Mouse (Mus musculus) Patski (cell line): ENCODE results near the gene Pm20d2. TPM values are rescaled to one million over a fixed set of nuclear protein-coding genes. Genes with fewer than 3 reads are reported as not detected.

Source experiments
- ATAC-seq: fragments of 100-300 bp; one replicate; pipeline ENCODE4 v1.8.0; 2021
- CTCF ChIA-PET: fragments of 350-600 bp; sonication (Branson Sonifier 250); formaldehyde crosslinking; loops from one replicate; lab custom pipeline; 2022; ENCODE audit warnings: inconsistent platforms; lab: Charles Lee
- POLR2A ChIA-PET: fragments of 350-600 bp; sonication (Branson Sonifier 250); formaldehyde crosslinking; loops from one replicate; lab custom pipeline; 2022; ENCODE audit warnings: antibody characterized with exemption, inconsistent platforms; lab: Charles Lee
- DNase-seq: peaks from one replicate; pipeline ENCODE4 v3.0.0-alpha.2; 2011; ENCODE audit warnings: low read depth, low spot score
- H3K27me3 ChIP-seq: fragments of 371-371 bp; one replicate; pipeline ENCODE4 v1.5.1; 2021
- CTCF ChIP-seq: fragments of 100-300 bp; IDR thresholded peaks from one replicate; pipeline ENCODE4 v1.5.1; 2021
- in situ Hi-C: fragments of 300-500 bp; cut with MboI; formaldehyde crosslinking; loops from 3 replicates; pipeline ENCODE4 v1.11.1; 2018; ENCODE audit warnings: low pct_unique_long_range_greater_than_20kb, mixed read lengths
- polyA plus RNA-seq: library from polyadenylated mRNA; unstranded; gene quantifications from one replicate; pipeline ENCODE4 v1.2.3, GENCODE M21; 2021

Gene Pm20d2
- polyA plus RNA-seq, 1 experiment from 2014 or later = 0.39 TPM

GRCm38 (mm10) chr4:33188781-33189734 is 479 bp downstream of the Pm20d2 start:
- ATAC-seq (peak; percentile 76), DNase-seq (peak; percentile 25)
- POLR2A ChIA-PET = no interaction called here
- peak; percentile 72 for TF ChIP-seq CTCF
- H3K27me3 ChIP-seq = peaks cover 9% of the 10 kb centered on the region
- CTCF ChIA-PET = interaction anchor here (1.1 to 1.3 kb wide), 4 partner anchors 11 to 107 kb away, joined by 3 to 4 read pairs (median 3); no protein-coding TSS in a partner anchor
- in situ Hi-C loops = no loop called here

GRCm38 (mm10) chr4:33188164-33188563 is 1.4 kb downstream of the Pm20d2 start:
- in situ Hi-C loops = no loop called here
- no peak for TF ChIP-seq CTCF
- CTCF ChIA-PET = interaction anchor here (1.1 to 1.2 kb wide), 2 partner anchors 10 to 14 kb away, joined by 3 read pairs; no protein-coding TSS in a partner anchor
- peaks cover 9% of the 10 kb centered on the region for H3K27me3 ChIP-seq
- POLR2A ChIA-PET = no interaction called here
- no peak for ATAC-seq
- no peak for DNase-seq

GRCm38 (mm10) chr4:33183477-33183876 is 6.1 kb downstream of the Pm20d2 start:
- ChIA-PET CTCF (no interaction called here), POLR2A (no interaction called here)
- no peak for TF ChIP-seq CTCF
- DNase-seq = no peak
- in situ Hi-C loops = no loop called here
- ATAC-seq = no peak
- peaks cover 4% of the 10 kb centered on the region for H3K27me3 ChIP-seq

- DNase-seq (no peak), ATAC-seq (no peak)
- peaks cover 4% of the 10 kb centered on the region for H3K27me3 ChIP-seq
- no peak for TF ChIP-seq CTCF
- ChIA-PET POLR2A (no interaction called here), CTCF (no interaction called here)
- in situ Hi-C loops = no loop called here
Observed at GRCm38 (mm10) chr4:33152087-33153038, 37.2 kb downstream of the Pm20d2 start.

- no peak for ATAC-seq
- CTCF ChIA-PET = interaction anchor here (0.7 to 4.7 kb wide), 4 partner anchors 25 to 144 kb away, joined by 3 to 24 read pairs (median 4); partner anchors contain the start of gene Pnrc1
- peak; percentile 15 for DNase-seq
Observed at GRCm38 (mm10) chr4:33149150-33149549, 40.4 kb downstream of the Pm20d2 start.

GRCm38 (mm10) chr4:33147825-33148224 is 41.7 kb downstream of the Pm20d2 start:
- no peak for TF ChIP-seq CTCF
- POLR2A ChIA-PET = no interaction called here
- CTCF ChIA-PET = interaction anchor here (0.9 to 4.7 kb wide), 9 partner anchors 9 to 155 kb away, joined by 3 to 24 read pairs (median 4); partner anchors contain the start of gene Pnrc1
- DNase-seq (peak; percentile 3), ATAC-seq (no peak)
- H3K27me3 ChIP-seq = peaks cover 9% of the 10 kb centered on the region
- in situ Hi-C loops = loop anchor here (5.0 kb wide), 2 partner anchors 54 to 144 kb away; partner anchors contain the start of gene Pnrc1

More at GRCm38 (mm10) chr4:33149150-33149549, 40.4 kb downstream of the Pm20d2 start:
- peaks cover 9% of the 10 kb centered on the region for H3K27me3 ChIP-seq
- POLR2A ChIA-PET = no interaction called here
- in situ Hi-C loops = loop anchor here (5.0 kb wide), 2 partner anchors 53 to 143 kb away; partner anchors contain the start of gene Pnrc1
- TF ChIP-seq CTCF = no peak

GRCm38 (mm10) chr4:33146679-33147291 is 42.8 kb downstream of the Pm20d2 start:
- peaks cover 9% of the 10 kb centered on the region for H3K27me3 ChIP-seq
- POLR2A ChIA-PET = no interaction called here
- no peak for TF ChIP-seq CTCF
- in situ Hi-C loops = loop anchor here (5.0 kb wide), 2 partner anchors 56 to 146 kb away; partner anchors contain the start of gene Pnrc1
- no peak for DNase-seq
- CTCF ChIA-PET = interaction anchor here (1.3 to 4.7 kb wide), 2 partner anchors 146 to 156 kb away, joined by 5 to 24 read pairs; no protein-coding TSS in a partner anchor
- ATAC-seq = no peak

- no peaks in the 10 kb centered on the region for H3K27me3 ChIP-seq
- POLR2A ChIA-PET = interaction anchor here (0.6 kb wide), 1 partner anchor 100 kb away, joined by 3 read pairs; no protein-coding TSS in a partner anchor
- no peak for TF ChIP-seq CTCF
- DNase-seq (no peak), ATAC-seq (no peak)
- in situ Hi-C loops = no loop called here
- CTCF ChIA-PET = no interaction called here
Observed at GRCm38 (mm10) chr4:33132221-33132620, 57.3 kb downstream of the Pm20d2 start, which contains the start of gene Gabrr1. Gabrr1 (plus strand) TSS chr4:33132521.

GRCm38 (mm10) chr4:33125409-33126084 is 64.0 kb downstream of the Pm20d2 start:
- in situ Hi-C loops = loop anchor here (5.0 to 10.0 kb wide), 2 partner anchors 172 to 351 kb away; no protein-coding TSS in a partner anchor
- ATAC-seq = no peak
- ChIA-PET CTCF (interaction anchor here (1.0 to 1.5 kb wide), 4 partner anchors 55 to 167 kb away, joined by 3 to 4 read pairs (median 4); no protein-coding TSS in a partner anchor), POLR2A (no interaction called here)
- TF ChIP-seq CTCF = no peak
- no peak for DNase-seq
- H3K27me3 ChIP-seq = peaks cover 4% of the 10 kb centered on the region
